Mouse (Mus musculus): ENCODE measurements around the gene Olfr99.

- TF ChIP-seq CTCF (IDR thresholded peaks at IDR 0.05; ENCODE audit: low read depth) = peak; percentile 77
- TF ChIP-seq EP300 (optimal IDR thresholded peaks at IDR 0.05) = no peak
These were observed 32.7 kb downstream of the Olfr99 start for GRCm38 (mm10) chr17:37250544-37250943.
